Mouse (Mus musculus): ENCODE data around the gene Lypd5. TPM values are rescaled to one million over a fixed set of nuclear protein-coding genes. Genes with fewer than 3 reads are reported as not detected.

Gene Lypd5
- total and polyA plus RNA-seq, 3 experiments: not detected

DNA sequence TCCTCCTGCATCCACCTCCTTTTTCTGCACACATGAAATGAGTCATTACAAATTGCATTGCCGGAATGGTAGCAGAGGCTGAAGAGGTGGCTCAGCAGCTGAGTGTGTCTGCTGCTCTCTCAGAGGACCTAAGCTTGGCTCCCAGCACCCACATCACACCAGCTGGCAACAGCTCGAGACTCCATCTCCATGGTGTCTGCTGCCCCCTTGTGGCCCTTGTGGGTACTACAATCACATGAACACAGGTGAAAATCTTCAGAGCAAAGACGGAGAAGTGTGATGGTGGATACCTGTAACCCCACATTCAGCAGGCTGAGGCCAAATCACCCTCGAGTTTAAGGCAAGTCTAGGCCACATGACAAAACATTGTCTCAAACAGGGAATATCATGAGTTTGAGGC is 8.9 kb downstream of the Lypd5 start:
- DNase-seq (ENCODE audit: extremely low read depth): no peak
- Histone ChIP-seq H3K36me3 (replicated peaks in 1 of 2; ENCODE audit: control insufficient read depth in 1 of 2, insufficient read depth in 1 of 2, low read length in 1 of 2) (no peaks in the 10 kb centered on the region), H3K4me3 (replicated peaks in 1 of 3; ENCODE audit: low read depth in 2 of 3, low read length in 2 of 3, poor library complexity in 1 of 3) (no peak overlapping the region)

DNA sequence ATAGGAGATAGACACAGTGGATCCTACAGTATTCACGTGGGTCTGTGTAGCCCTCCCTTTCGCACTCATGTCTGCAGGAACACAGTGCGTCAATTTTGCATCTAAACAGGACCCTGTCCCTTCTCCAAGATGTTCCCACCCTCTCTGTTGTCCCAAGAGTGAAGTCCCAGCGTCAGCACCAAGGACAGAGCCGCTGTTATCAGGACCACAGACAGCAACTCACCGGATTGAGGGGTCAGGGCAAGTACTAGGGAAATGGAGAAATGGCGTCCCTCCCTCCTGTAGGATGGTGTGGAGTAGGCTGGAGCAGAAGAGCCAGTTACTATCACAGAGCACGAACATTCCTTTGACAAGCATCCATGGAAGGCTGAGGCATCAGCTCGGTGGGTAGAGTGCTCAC is 10.3 kb downstream of the Lypd5 start:
- H3K79me2 ChIP-seq (replicated peaks; ENCODE audit: control insufficient read depth, extremely low read depth, insufficient read depth, poor library complexity, severe bottlenecking): no peaks in the 10 kb centered on the region
- DNase-seq (ENCODE audit: extremely low read depth): no peak
- no peaks in the 10 kb centered on the region for H3K36me3 ChIP-seq (replicated peaks in 1 of 2; ENCODE audit: control insufficient read depth in 1 of 2, insufficient read depth in 1 of 2, low read length in 1 of 2)
- in situ Hi-C loops (cut with MboI; ENCODE audit: low pct_ligation_motif_present, low pct_unique_long_range_greater_than_20kb, low sequenced_read_pairs) (no loop called here), dilution Hi-C loops (cut with MboI; ENCODE audit: extremely low pct_ligation_motif_present, extremely low pct_unique_long_range_greater_than_20kb, low sequenced_read_pairs) (no loop called here)
- TF ChIP-seq SIN3A (IDR thresholded peaks at IDR 0.05; ENCODE audit: low read length) (peak; percentile 91), ZMIZ1 (IDR thresholded peaks at IDR 0.05; ENCODE audit: low read depth, low read length) (no peak), JUN (IDR thresholded peaks at IDR 0.05; ENCODE audit: insufficient read depth, low read depth, low read length) (no peak)
- H3K9ac ChIP-seq (ENCODE audit: insufficient read depth, low read depth): no peak overlapping the region
- H3K4me3 ChIP-seq (replicated peaks in 1 of 3; ENCODE audit: low read depth in 2 of 3, low read length in 2 of 3, poor library complexity in 1 of 3): no peak overlapping the region
- peaks cover 40% of the 10 kb centered on the region for H3K27me3 ChIP-seq (replicated peaks)
- no peak overlapping the region for H3K27ac ChIP-seq (ENCODE audit: insufficient read depth, low read depth)
- peaks cover 0 to 7% of the 10 kb centered on the region in 2 experiments; a peak in 2 of 4 replicates for H3K4me1 ChIP-seq (ENCODE audit: control insufficient read depth in 1 of 2, insufficient read depth in 2 of 2)
- peaks cover 13% of the 10 kb centered on the region for H3K9me3 ChIP-seq (replicated peaks; ENCODE audit: low read length)
- H3K4me2 ChIP-seq (ENCODE audit: insufficient read depth, low read depth, poor library complexity, severe bottlenecking): no peak overlapping the region

More for the DNA sequence above, 8.9 kb downstream of the Lypd5 start:
- Histone ChIP-seq H3K27ac (ENCODE audit: insufficient read depth, low read depth) (no peak overlapping the region), H3K27me3 (replicated peaks) (peaks cover 48% of the 10 kb centered on the region), H3K4me2 (ENCODE audit: insufficient read depth, low read depth, poor library complexity, severe bottlenecking) (no peak overlapping the region), H3K9ac (ENCODE audit: insufficient read depth, low read depth) (no peak overlapping the region), H3K4me1 (ENCODE audit: control insufficient read depth in 1 of 2, insufficient read depth in 2 of 2) (peaks cover 0 to 7% of the 10 kb centered on the region in 2 experiments; a peak in 2 of 4 replicates), H3K9me3 (replicated peaks; ENCODE audit: low read length) (peaks cover 13% of the 10 kb centered on the region), H3K79me2 (replicated peaks; ENCODE audit: control insufficient read depth, extremely low read depth, insufficient read depth, poor library complexity, severe bottlenecking) (no peaks in the 10 kb centered on the region)
- in situ Hi-C loops (cut with MboI; ENCODE audit: low pct_ligation_motif_present, low pct_unique_long_range_greater_than_20kb, low sequenced_read_pairs) (no loop called here), dilution Hi-C loops (cut with MboI; ENCODE audit: extremely low pct_ligation_motif_present, extremely low pct_unique_long_range_greater_than_20kb, low sequenced_read_pairs) (no loop called here)
- TF ChIP-seq POLR2A (IDR thresholded peaks at IDR 0.05; ENCODE audit: low read depth, low read length) (no peak), RAD21 (IDR thresholded peaks at IDR 0.05; ENCODE audit: low read depth, low read length) (peak; percentile 49), CTCF (conservative IDR thresholded peaks at IDR 0.05 in 1 of 2, IDR thresholded peaks at IDR 0.05 in 1 of 2; ENCODE audit: low read depth in 2 of 2, low read length in 2 of 2) (peak; percentile 35 to 60; a peak in 3 of 4 replicates), CHD1 (IDR thresholded peaks at IDR 0.05; ENCODE audit: low read depth, low read length) (no peak), UBTF (IDR thresholded peaks at IDR 0.05; ENCODE audit: low read depth, low read length) (no peak), ZMIZ1 (IDR thresholded peaks at IDR 0.05; ENCODE audit: low read depth, low read length) (no peak), ZKSCAN1 (IDR thresholded peaks at IDR 0.05; ENCODE audit: borderline replicate concordance, low read depth, low read length) (no peak)

GRCm38 (mm10) chr7:24361001-24361400 is 12.0 kb downstream of the Lypd5 start:
- TF ChIP-seq CTCF (conservative IDR thresholded peaks at IDR 0.05 in 1 of 2, IDR thresholded peaks at IDR 0.05 in 1 of 2; ENCODE audit: low read depth in 2 of 2, low read length in 2 of 2) (peak; percentile 39 to 40; a peak in 3 of 4 replicates), ZMIZ1 (IDR thresholded peaks at IDR 0.05; ENCODE audit: low read depth, low read length) (no peak)
- H3K9me3 ChIP-seq (replicated peaks; ENCODE audit: low read length): peaks cover 13% of the 10 kb centered on the region
- DNase-seq (ENCODE audit: extremely low read depth): no peak
- no peak overlapping the region for H3K4me2 ChIP-seq (ENCODE audit: insufficient read depth, low read depth, poor library complexity, severe bottlenecking)
- no peak overlapping the region for H3K27ac ChIP-seq (ENCODE audit: insufficient read depth, low read depth)
- peaks cover 23% of the 10 kb centered on the region for H3K27me3 ChIP-seq (replicated peaks)
- no peaks in the 10 kb centered on the region for H3K79me2 ChIP-seq (replicated peaks; ENCODE audit: control insufficient read depth, extremely low read depth, insufficient read depth, poor library complexity, severe bottlenecking)
- H3K4me3 ChIP-seq (replicated peaks in 1 of 3; ENCODE audit: low read depth in 2 of 3, low read length in 2 of 3, poor library complexity in 1 of 3): no peak overlapping the region
- H3K4me1 ChIP-seq (ENCODE audit: control insufficient read depth in 1 of 2, insufficient read depth in 2 of 2): peaks cover 7% of the 10 kb centered on the region in 2 experiments; a peak in 3 of 4 replicates
- dilution Hi-C loops (cut with MboI; ENCODE audit: extremely low pct_ligation_motif_present, extremely low pct_unique_long_range_greater_than_20kb, low sequenced_read_pairs): no loop called here
- in situ Hi-C loops (cut with MboI; ENCODE audit: low pct_ligation_motif_present, low pct_unique_long_range_greater_than_20kb, low sequenced_read_pairs): no loop called here
- no peak overlapping the region for H3K9ac ChIP-seq (ENCODE audit: insufficient read depth, low read depth)
- no peaks in the 10 kb centered on the region for H3K36me3 ChIP-seq (replicated peaks in 1 of 2; ENCODE audit: control insufficient read depth in 1 of 2, insufficient read depth in 1 of 2, low read length in 1 of 2)
